ENCODE assay signal across 21 mouse cellular contexts in the genomic region with DNA sequence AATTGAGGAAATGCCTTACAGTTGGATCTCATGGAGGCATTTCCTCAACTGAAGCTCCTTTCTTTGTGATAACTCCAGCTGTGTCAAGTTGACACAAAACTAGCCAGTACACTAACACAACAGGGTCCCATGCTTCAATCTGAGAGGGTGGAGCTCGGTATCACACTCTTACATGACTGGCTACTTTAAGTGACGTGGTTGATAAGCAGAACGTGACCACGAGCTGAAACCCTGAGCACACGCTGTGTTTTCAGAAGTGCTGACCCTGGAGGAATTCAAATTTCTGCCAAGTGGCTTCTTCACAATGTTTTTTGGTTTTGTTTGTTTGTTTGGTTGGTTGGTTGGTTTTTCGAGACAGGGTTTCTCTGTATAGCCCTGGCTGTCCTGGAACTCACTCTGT. TPM values are rescaled to one million over a fixed set of nuclear protein-coding genes. Genes with fewer than 3 reads are reported as not detected.
"Had no signal": no experiment of that assay in that cellular context is flagged by ENCODE, and none has a peak within 500 bp of the region (broad histone marks: within the 10 kb centered on the region; RNA-seq: fewer than 3 reads in every experiment).

No protein-coding gene starts in this region.

RNA-seq across cellular contexts. Expression of gene Rhbg, which starts 13.5 kb away (rescaled TPM):
- total RNA-seq: left cerebral cortex, postnatal 25 days; left cerebral cortex, postnatal 36 days; megakaryocyte progenitor cell, adult 5-6 weeks; megakaryocyte, adult 5-6 weeks; megakaryocyte-erythroid progenitor cell, adult 5-6 weeks; monocyte, adult 5-6 weeks had no signal
- polyA plus RNA-seq: lung, embryonic 14.5 days; macrophage; midbrain, embryonic 10.5 days; midbrain, embryonic 11.5 days; midbrain, embryonic 12.5 days; midbrain, embryonic 13.5 days; myocyte had no signal

RNA-seq across cellular contexts. Expression of gene Gm38392, which starts 19.0 kb away (rescaled TPM):
- total RNA-seq: liver, adult 2 months; megakaryocyte, adult 5-6 weeks; megakaryocyte-erythroid progenitor cell, adult 5-6 weeks; midbrain, postnatal 0 days; monocyte, adult 5-6 weeks had no signal
- polyA plus RNA-seq: liver, adult 2 months; liver, embryonic 13.5 days; liver, embryonic 14.5 days; liver, embryonic 16.5 days; lung, embryonic 14.5 days; macrophage; midbrain, embryonic 10.5 days; midbrain, embryonic 12.5 days; midbrain, embryonic 14.5 days; midbrain, embryonic 15.5 days; neural tube, embryonic 11.5 days had no signal

RNA-seq across cellular contexts. Expression of gene Tsacc, which starts 28.8 kb away (rescaled TPM):
- total RNA-seq: monocyte, adult 5-6 weeks had no signal
